In genomic region chr5:141574263-141574662, GRCm38 (mm10) we compare ENCODE assay signal across 8 mouse cellular contexts.
DNase-seq lines count a peak whose midpoint lies in the region; TF ChIP-seq lines count a peak whose summit lies in the region.

No protein-coding gene starts in this region.

- DNase-seq in layer of hippocampus, postnatal 10 days (ENCODE audit: low spot score in 2 of 2), result peak; percentile 12 to 23
- DNase-seq in layer of hippocampus, adult 8-10 months (ENCODE audit: low spot score in 2 of 2), result no peak
- DNase-seq in cerebellum, adult 11-12 months, result peak; percentile 9
- DNase-seq in heart, adult 8-10 months (ENCODE audit: low spot score), result peak; percentile 38
- peak; percentile 10 for DNase-seq in lung, postnatal 36 days
- no peak for DNase-seq in yolk sac, embryonic 10.5 days (ENCODE audit: low spot score)
- no peak for DNase-seq in layer of hippocampus, adult 2 months (ENCODE audit: low spot score in 2 of 2)
- no peak for DNase-seq in natural killer cell, adult 2 months (ENCODE audit: low spot score in 2 of 2)

- no peak overlapping the region for H3K27ac ChIP-seq in layer of hippocampus, adult 2 months

- TF ChIP-seq CTCF in layer of hippocampus, adult 2 months (conservative IDR thresholded peaks at IDR 0.05), result no peak

- no peak overlapping the region for H3K4me3 ChIP-seq in layer of hippocampus, adult 2 months

Comparison
In these comparisons a context has a peak if more than half of its experiments do, and no peak if none do; other contexts are left out.
1. DNase-seq: peak in layer of hippocampus, postnatal 10 days (2 of 2), cerebellum, adult 11-12 months (single experiment), heart, adult 8-10 months (single experiment) and lung, postnatal 36 days (single experiment); none in layer of hippocampus, adult 8-10 months (0 of 2), yolk sac, embryonic 10.5 days (single experiment), layer of hippocampus, adult 2 months (0 of 2) and natural killer cell, adult 2 months (0 of 2).